Mouse (Mus musculus): ENCODE data around the gene Rasal1. TPM values are rescaled to one million over a fixed set of nuclear protein-coding genes. Genes with fewer than 3 reads are reported as not detected.

The Rasal1 gene
- 100 to 1,000 TPM in 2 of 4 experiments, 10 to 100 TPM in 2; 84.4 to 112 (median 96.9) TPM for total RNA-seq (2022)

GRCm38 (mm10) chr5:120648569-120649373 is at the start of gene Rasal1:
Gene Rasal1 (plus strand): TSS chr5:120648812.
- DNase-seq (ENCODE audit: low spot score in 2 of 2) = peak; percentile 79 to 83

- no peak for DNase-seq (ENCODE audit: low spot score in 2 of 2)
Measured at GRCm38 (mm10) chr5:120599625-120600024, 49.0 kb upstream of the Rasal1 start.

GRCm38 (mm10) chr5:120600946-120601668 is 47.5 kb upstream of the Rasal1 start:
- DNase-seq (ENCODE audit: low spot score in 2 of 2) = no peak

GRCm38 (mm10) chr5:120602210-120602609 is 46.4 kb upstream of the Rasal1 start:
- no peak for DNase-seq (ENCODE audit: low spot score in 2 of 2)

GRCm38 (mm10) chr5:120603515-120603914 is 45.1 kb upstream of the Rasal1 start:
- no peak for DNase-seq (ENCODE audit: low spot score in 2 of 2)

GRCm38 (mm10) chr5:120604839-120605238 is 43.8 kb upstream of the Rasal1 start:
- peak in 1 of 2 experiments; percentile 84 for DNase-seq (ENCODE audit: low spot score in 2 of 2)

GRCm38 (mm10) chr5:120605241-120605661 is 43.4 kb upstream of the Rasal1 start:
- no peak for DNase-seq (ENCODE audit: low spot score in 2 of 2)

- peak; percentile 83 to 92 for DNase-seq (ENCODE audit: low spot score in 2 of 2)
Measured at GRCm38 (mm10) chr5:120605688-120606087, 42.9 kb upstream of the Rasal1 start.

- no peak for DNase-seq (ENCODE audit: low spot score in 2 of 2)
Measured at GRCm38 (mm10) chr5:120606590-120607200, 41.9 kb upstream of the Rasal1 start.

GRCm38 (mm10) chr5:120607335-120607734 is 41.3 kb upstream of the Rasal1 start:
- DNase-seq (ENCODE audit: low spot score in 2 of 2) = no peak

- no peak for DNase-seq (ENCODE audit: low spot score in 2 of 2)
Measured at GRCm38 (mm10) chr5:120609246-120609775, 39.3 kb upstream of the Rasal1 start.

GRCm38 (mm10) chr5:120610906-120611305 is 37.7 kb upstream of the Rasal1 start:
- no peak for DNase-seq (ENCODE audit: low spot score in 2 of 2)

- DNase-seq (ENCODE audit: low spot score in 2 of 2) = no peak
Measured at GRCm38 (mm10) chr5:120611416-120611815, 37.2 kb upstream of the Rasal1 start.

- peak; percentile 97 to 99 for DNase-seq (ENCODE audit: low spot score in 2 of 2)
Measured at GRCm38 (mm10) chr5:120612442-120612821, 36.2 kb upstream of the Rasal1 start, which contains the start of the genes Rita1 and Ddx54. Gene Rita1 (minus strand): TSS chr5:120612589. Gene Ddx54 (plus strand): TSS chr5:120612739.

GRCm38 (mm10) chr5:120612822-120613604 is 35.6 kb upstream of the Rasal1 start:
- DNase-seq (ENCODE audit: low spot score in 2 of 2) = peak; percentile 100

- DNase-seq (ENCODE audit: low spot score in 2 of 2) = no peak
Measured at GRCm38 (mm10) chr5:120615903-120616302, 32.7 kb upstream of the Rasal1 start.

GRCm38 (mm10) chr5:120618778-120619177 is 29.8 kb upstream of the Rasal1 start:
- DNase-seq (ENCODE audit: low spot score in 2 of 2) = no peak

- peak in 1 of 2 experiments; percentile 68 for DNase-seq (ENCODE audit: low spot score in 2 of 2)
Measured at GRCm38 (mm10) chr5:120619201-120619600, 29.4 kb upstream of the Rasal1 start.

GRCm38 (mm10) chr5:120620375-120621077 is 28.1 kb upstream of the Rasal1 start:
- DNase-seq (ENCODE audit: low spot score in 2 of 2) = peak; percentile 77 to 87
